Mouse (Mus musculus) CD4-positive, CD25-positive, alpha-beta regulatory T cell, adult 2 months (primary cell): ENCODE results near the gene 1700016D06Rik.
"Not testable (repeated sequence)": the region's sequence is repeated elsewhere in the genome, so short reads cannot be mapped to it uniquely, and the experiment has no call there.

ENCODE experiments used
- DNase-seq: peaks from one replicate; pipeline ENCODE4 v3.0.0-alpha.2; 2012; ENCODE audit warnings: low read depth, low spot score

The 1700016D06Rik gene

DNA sequence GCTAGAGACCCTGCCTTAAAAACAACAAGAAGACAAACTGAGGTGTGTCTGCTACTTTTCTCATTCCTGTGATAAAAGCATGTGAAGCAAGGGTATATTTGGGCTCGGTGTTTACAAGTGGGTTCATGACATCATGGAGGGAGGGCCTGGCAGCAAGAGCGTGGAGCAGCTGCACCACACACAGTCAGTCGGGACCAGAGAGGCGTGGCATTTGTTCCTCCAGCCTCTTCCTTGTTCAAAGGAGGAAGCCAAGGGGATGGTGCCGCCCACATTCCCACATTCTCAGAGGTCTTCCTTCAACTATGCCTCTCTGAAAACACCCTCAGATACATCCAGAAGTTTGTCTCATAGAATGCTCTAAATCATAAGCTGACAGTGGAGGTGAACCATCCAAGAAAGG, 2.9 kb upstream of the 1700016D06Rik start:
- no peak for DNase-seq

- no peak for DNase-seq
These were observed 565 bp upstream of the 1700016D06Rik start for GRCm38 (mm10) chr8:11701428-11701827.

GRCm38 (mm10) chr8:11700060-11701032, 517 bp downstream of the 1700016D06Rik start:
- DNase-seq, result peak; percentile 76

GRCm38 (mm10) chr8:11699442-11700001, 1.3 kb downstream of the 1700016D06Rik start:
- no peak for DNase-seq

DNA sequence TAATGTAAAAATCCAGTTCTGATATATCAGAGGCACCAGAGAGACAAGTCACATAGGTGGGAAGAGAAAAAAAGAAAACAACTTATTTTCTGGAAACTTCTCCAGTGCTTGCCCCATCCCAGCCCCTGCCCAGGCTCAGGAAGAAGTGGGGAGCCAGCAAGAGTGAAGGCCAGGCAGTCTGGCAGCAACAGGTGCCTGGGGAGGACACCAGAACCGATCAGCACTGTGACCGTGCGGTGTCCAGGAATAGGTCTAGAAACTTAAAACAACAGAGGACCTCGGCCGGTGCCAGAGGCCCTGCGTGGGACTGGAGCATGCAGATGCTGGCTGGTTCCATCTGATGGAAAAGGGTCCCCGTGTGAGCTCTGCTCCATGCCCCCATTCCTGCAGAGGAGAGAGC, 3.4 kb downstream of the 1700016D06Rik start:
- DNase-seq, result no peak

GRCm38 (mm10) chr8:11696176-11696575, 4.7 kb downstream of the 1700016D06Rik start:
- DNase-seq, result no peak

- no peak for DNase-seq
These were observed 6.9 kb downstream of the 1700016D06Rik start for GRCm38 (mm10) chr8:11693972-11694371.

GRCm38 (mm10) chr8:11692455-11692854, 8.4 kb downstream of the 1700016D06Rik start:
- no peak for DNase-seq

DNA sequence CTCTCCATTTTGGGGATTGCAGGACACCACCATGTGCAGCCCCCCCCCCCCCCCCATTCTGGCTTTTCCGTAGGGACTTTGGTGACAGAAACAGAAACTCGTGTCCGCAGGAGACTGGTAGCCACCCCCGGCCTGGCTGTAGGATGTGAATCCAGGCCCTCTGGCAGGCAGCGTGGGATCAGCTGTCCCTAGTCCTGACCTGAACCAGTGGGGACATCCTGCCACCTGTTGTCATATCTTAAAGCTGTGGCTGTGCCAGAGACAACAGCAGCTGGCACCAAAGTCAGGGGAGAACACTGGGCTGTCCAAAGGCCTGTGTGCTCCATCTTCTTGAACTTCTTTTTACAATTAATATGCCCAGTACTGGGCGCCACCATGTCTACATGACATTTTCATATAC, 9.1 kb downstream of the 1700016D06Rik start:
- no peak for DNase-seq

DNA sequence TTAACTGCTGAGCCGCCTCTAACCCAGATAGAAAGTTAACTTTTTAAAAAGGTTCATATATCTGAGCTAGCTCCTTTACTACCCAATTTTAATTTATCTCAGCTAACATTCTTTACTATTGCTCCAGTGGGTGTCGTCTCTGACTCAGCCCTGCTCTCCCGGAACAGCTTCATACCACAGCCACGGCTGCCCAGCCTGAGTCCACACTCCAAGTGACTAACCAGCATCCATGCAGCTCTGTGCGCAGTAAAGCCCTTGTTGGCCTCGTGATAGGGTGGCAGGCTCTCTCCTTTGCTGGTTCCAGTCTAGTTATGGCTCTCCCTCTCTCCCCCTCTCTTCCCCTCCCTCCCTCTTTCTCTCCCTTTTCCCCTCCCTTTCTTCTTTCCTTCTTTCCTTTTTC, 9.6 kb downstream of the 1700016D06Rik start:
- no peak for DNase-seq

DNA sequence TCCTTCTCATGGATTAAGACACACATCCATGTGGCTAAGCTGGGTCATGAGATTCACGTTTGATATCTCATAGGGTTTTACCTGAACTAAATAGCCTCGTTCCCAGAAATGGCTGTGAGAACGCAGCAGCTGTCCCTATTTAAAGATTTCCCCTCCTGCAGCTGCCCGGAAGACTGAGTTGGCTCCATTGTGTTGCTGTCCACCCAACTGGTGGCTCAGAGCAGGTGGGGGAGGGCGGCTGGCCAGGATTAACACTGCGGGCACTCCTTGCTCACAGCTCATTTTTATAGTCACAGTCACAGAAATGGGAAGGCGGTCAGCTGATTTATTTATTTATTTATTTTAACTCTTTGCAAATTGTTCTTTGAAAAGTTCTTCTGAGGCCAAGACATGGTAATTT, 10.9 kb downstream of the 1700016D06Rik start:
- no peak for DNase-seq

GRCm38 (mm10) chr8:11687251-11687650, 13.6 kb downstream of the 1700016D06Rik start:
- no peak for DNase-seq

DNA sequence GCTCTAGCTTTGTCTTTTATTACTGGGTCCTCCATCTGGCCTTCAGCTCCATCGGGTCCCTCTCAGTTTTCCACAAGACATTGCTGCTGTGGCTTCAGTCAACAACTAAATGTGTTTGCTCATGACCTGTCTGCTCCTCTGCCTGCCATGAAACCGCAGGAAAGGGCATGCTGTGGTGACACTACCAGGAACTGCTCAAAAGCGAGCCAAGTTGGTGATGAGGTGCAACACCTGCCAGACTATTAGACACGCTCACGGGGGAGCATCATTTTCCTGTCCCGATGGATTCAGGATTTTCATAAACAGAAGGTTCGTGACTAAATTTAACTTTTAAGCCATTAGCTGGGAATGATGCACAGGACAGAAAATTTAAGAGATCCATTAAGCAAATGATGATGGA, 16.3 kb downstream of the 1700016D06Rik start:
- no peak for DNase-seq

DNA sequence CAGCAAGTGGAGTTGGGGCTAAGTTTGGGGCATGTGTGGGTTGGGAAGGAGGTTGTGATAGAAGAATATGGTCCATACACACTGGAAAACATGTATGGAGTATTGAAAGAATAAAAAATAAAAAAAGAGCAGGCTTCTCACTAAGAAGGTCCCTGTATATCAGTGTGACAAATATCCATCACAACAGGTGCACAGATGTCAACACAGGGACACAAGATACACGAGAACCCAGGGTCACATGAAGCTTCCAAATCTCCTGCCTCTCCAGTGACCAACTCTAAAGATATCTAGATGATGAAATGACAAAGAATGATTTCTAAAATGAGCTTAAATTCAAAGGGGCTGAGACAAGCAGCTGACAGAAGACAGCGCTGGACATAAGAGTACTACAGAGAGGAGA, 32.6 kb downstream of the 1700016D06Rik start:
- no peak for DNase-seq

DNA sequence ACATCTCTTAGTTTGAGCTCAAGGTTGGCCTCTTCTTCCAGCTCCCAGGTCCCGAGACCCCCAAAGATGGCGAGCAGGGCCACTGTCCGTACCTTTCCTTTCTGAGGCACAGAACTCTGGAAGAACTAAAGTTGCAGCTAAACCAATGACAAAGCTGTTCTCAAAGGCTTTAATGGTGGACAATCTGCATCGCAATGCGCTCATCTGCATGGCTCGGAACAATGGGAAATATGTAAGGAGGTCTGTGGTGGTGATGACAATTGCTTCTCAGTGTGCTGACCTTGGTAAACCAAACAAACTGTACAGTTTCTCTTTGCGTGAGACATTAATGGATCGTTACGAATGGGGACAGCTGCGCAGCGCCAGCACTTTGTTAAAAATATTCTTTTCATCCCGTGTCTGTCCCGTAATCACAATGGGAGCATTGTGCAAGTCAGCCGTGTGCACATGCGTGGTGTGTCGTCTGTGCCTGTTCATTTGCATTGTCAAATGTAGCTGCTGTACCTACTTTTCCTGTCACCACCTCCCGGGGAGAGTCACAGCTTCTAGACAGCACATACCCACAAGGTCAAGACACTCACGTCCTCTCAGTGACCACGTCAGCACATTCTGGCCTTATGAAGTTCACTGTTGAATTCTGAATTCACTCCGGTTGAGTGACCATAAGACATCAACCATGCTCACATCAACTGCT, 34.7 kb downstream of the 1700016D06Rik start:
- DNase-seq, result not testable (repeated sequence)

GRCm38 (mm10) chr8:11661969-11662368, 38.9 kb downstream of the 1700016D06Rik start:
- DNase-seq, result no peak

DNA sequence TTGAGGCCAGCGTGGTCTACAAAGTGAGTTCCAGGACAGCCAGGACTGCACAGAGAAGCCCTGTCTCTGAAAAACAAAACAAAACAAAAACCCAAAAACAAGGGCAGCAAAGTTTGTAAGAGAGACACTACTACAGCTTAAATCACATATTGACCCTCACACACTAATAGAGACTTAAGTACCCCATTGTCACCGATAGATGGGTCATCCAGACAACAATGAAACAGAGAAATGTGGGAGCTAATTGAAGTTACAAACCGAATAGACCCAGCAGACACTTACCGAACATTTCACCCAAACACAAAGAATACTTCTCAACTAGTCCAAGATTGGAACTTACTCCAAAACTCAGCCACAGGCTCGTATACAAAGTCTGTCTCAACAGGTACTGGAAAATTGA, 50.8 kb downstream of the 1700016D06Rik start:
- DNase-seq, result no peak

DNA sequence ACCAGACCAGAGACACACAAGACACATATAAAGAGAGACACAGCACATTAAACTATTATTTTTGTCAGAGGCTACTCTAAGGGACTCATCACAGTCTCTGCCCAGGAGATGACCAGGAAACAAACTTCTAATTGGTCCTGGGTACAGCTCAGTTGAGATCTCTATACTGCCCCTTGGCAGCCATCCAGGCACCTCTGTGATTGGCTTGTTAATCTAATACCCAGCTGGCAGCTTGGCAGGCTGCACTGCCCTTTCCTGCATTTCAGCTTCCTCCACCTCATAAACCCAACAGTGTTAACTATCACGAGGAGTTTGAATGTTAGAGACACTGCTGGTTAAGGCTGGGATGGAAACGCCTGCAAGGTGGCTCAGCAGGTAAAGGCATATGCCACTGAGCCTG, 57.7 kb downstream of the 1700016D06Rik start:
- no peak for DNase-seq

- DNase-seq, result no peak
These were observed 60.3 kb downstream of the 1700016D06Rik start for GRCm38 (mm10) chr8:11640606-11641005.

- DNase-seq, result no peak
These were observed 63.3 kb downstream of the 1700016D06Rik start for GRCm38 (mm10) chr8:11637531-11637930.

DNA sequence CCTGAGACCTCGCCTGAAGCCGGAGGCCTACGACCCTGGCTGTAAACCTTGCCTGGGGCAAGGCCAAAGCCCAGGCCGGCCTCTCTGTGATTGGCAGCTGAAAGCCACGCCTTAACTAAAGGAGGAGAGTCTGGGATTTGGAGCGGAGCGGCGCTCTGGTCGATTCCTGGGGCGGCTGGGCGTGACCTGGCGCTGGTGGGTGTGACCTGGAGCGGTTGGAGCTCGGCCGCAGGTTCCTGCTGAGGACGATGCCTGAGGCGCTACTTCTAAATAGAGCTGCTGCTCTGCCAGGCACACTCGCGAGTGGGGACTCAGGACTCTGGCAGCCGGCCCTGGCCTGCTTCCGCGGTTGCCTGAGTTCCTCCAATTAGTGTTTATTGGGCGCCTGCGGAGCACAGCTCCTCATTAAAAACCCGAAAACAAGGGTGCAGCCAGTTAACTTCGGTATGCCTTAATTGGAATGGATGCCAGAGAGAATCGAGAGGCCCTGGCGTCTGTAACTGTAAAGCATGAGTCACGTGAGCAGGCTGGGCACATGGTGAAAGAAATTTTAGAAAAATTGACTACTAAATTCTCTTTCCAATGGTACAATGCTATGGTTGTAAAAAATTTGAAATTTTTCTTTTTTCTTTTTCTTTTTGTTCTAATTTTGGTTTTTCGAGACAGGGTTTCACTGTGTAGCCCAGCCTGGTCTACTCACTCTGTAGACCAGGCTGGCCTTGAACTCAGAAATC, 64.4 kb downstream of the 1700016D06Rik start:
- DNase-seq, result peak; percentile 77

DNA sequence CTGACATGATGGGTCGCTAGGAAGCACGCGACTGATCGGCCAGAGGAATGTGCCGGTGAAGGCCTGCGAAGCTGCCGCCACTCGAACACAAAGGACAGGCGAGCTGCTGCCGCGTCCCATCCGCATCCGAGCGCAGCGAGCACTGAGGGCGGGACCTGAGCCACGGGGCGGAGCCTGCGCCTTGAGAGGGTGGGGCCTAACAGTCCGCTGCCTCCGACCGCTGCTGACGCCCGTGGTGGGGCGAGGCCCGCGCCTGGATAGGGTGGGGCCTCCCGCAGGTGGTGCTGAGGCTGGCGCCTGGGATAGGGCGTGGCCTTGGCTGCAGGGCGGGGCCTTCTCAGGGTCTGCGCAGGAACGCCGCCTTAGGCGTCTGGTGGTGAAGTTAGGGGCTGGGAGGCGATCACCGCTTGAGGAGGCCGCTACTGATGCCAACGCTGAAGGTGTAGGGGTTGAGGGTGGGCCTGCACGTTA, 65.2 kb downstream of the 1700016D06Rik start, which contains the start of gene Ankrd10:
TSS of gene Ankrd10 (minus strand) at position 147 of the 471 bp plus-strand sequence.
- DNase-seq, result peak; percentile 99
